Mouse (Mus musculus): Measurements from ENCODE around the gene 3110082I17Rik.

3110082I17Rik gene

GRCm38 (mm10) chr5:139351628-139352027, 108.7 kb downstream of the 3110082I17Rik start:
- no peak for DNase-seq (ENCODE audit: low read depth)

- no peak for DNase-seq (ENCODE audit: low read depth)
These were observed 109.2 kb downstream of the 3110082I17Rik start, which contains the start of gene Cox19 for GRCm38 (mm10) chr5:139351134-139351533. Gene Cox19 (minus strand): TSS chr5:139351418.

GRCm38 (mm10) chr5:139349713-139350112, 110.6 kb downstream of the 3110082I17Rik start:
- DNase-seq (ENCODE audit: low read depth), result no peak

DNA sequence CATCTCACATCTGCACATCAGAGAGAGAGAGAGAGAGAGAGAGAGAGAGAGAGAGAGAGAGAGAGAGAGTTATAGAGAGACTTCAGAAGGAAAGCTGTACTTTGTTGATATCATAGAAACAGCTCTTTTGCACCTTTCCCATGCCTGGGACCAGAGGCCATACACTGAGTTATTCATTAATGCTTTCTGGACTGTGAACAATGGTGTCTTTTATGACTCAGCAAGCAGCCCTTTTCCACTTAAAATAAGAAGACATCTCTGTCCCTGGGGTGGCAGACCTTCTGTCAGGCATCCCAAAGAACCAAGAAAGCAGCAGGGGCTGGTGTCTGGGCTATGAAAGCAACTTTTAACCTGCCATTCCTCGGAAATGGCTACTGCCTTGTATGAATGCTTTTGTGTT, 113.1 kb downstream of the 3110082I17Rik start:
- DNase-seq (ENCODE audit: low read depth), result no peak

GRCm38 (mm10) chr5:139345364-139345714, 115.0 kb downstream of the 3110082I17Rik start:
- no peak for DNase-seq (ENCODE audit: low read depth)

DNA sequence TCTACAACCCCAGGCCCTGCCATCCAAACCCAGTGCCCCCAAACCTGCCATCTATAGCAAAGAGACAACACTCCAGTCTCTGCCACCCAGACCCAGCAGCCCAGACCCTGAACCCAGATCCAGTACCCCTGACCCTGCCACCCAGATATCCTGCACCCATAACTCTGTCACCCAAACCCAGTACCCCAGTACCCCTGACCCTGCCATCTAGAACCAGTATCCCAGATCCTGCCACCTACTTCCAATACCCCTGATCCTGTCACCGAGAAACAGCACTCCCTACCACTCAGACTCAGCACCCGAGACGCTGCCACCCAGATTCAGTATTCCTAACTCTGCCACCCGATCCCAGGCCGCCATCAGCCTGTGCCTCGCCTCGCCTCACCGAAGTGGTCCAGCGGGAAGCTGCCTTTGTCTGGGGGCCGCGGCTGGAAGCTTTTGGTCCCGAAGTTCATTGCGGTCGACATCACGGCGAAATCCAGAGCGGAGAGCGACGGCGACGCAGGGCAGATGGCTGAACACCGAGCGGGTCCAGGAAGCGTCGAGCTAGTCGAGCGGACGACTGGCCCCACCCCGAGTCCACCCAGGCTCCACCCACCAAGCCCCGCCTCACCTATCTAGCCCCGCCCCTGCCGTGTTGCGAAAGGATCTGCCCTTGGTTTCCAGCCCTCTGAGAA, 115.5 kb downstream of the 3110082I17Rik start:
- DNase-seq (ENCODE audit: low read depth), result peak; percentile 95

DNA sequence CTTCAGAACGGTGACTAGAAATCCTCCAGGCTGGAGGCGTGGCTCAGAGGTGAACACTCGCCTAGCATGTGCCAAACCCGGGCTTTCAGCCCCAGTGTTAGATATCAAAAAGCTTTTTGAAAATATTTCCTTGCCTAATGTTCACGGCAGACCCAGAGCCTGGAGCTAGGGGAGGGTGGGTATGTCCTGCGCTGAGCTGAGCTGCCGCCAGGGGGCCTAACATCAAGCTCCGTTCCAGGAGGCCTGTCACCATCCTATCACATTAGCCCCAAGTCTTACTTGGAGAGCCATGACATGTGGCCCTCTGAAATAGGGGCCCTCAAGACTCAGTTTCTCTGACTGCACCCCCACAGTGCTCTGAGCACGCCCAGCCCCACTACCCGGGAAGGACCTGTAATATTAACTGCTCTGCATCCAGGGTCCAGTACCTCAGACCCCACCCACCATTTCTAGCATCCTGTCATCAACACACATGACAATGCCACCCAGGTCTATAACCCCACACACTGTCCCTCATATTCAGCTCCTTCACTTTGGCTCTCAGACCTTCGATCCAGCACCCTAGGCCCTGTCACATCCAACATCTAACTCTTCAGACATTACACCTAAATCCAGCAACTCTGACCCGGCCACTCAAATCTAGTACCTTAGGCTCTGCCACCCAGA, 116.2 kb downstream of the 3110082I17Rik start:
- DNase-seq (ENCODE audit: low read depth), result peak; percentile 88

DNA sequence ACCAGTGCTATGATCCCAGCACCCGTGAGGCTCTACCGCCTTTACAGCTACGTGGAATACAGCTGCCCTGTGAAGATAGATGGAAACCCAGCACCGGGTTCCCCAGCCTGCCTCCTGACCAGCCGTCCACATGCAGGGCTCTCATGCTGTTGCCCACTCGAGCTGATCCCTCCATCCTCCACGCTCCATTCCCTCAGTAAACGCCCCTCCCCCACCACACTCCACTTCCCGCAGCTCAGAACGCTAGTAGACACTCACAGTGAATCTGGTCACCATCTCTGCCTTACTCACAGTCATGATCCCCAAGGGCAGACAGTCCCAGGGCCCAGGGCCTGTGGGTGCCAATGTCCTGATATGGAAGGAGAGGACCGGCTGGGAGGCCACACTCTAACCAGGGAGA, 121.4 kb downstream of the 3110082I17Rik start:
- no peak for DNase-seq (ENCODE audit: low read depth)

GRCm38 (mm10) chr5:139338403-139338802, 121.9 kb downstream of the 3110082I17Rik start:
- DNase-seq (ENCODE audit: low read depth), result no peak

DNA sequence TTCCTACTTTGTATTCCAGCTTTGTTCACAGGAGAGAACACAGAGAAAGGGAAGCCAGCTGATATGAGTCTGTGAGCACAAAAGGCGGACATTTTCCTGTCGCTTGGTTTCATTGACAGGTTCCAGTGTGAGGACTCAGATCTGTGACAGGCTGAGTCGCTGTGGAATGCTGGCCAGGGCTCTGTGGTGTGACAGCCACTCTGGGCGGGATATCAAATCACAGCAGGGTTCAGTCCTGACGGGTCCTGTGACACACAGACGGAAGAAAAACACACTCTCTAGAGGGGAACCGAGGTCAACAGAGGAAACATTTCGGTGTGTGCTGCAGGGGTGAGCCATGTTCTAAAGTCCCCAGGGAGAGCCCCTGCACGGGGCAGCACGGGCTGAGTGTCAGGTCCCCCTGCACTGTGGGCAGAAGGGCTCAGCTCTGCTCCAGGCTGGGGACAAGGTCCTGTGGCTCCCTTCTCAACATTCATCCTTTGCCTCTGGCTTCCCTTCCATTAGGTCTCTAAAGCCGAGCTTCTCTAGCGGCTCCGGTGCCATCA, 122.4 kb downstream of the 3110082I17Rik start:
- DNase-seq (ENCODE audit: low read depth), result no peak

DNA sequence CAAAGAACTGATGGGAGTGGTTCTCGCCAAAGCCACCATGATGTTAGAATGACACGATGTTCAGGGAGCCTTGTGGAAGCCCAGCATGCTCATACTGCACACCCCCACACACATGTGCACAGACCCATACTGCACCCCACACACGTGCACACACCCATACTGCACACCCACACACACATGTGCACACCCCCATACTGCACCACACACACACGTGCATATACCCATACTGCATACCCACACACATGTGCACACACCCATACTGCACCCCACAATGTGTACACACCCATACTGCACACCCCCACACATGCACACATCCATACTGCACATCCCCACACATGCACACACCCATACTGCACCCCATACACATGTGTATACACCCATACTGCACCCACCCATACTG, 124.7 kb downstream of the 3110082I17Rik start:
- DNase-seq (ENCODE audit: low read depth), result no peak

DNA sequence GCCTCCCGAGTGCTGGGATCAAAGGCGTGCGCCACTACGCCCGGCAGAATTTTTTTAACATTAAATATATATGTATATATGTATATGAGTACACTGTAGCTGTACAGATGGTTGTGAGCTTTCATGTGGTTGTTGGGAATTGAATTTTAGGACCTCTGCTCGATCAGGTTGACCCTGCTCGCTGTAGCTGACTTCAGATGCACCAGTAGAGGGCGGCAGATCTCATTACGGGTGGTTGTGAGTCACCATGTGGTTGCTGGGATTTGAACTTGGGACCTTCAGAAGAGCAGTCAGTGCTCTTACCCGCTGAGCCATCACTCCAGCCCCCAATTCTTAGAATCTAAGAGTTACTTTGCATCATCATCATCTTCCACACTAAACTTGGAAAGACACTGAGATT, 125.9 kb downstream of the 3110082I17Rik start:
- DNase-seq (ENCODE audit: low read depth), result peak; percentile 28

DNA sequence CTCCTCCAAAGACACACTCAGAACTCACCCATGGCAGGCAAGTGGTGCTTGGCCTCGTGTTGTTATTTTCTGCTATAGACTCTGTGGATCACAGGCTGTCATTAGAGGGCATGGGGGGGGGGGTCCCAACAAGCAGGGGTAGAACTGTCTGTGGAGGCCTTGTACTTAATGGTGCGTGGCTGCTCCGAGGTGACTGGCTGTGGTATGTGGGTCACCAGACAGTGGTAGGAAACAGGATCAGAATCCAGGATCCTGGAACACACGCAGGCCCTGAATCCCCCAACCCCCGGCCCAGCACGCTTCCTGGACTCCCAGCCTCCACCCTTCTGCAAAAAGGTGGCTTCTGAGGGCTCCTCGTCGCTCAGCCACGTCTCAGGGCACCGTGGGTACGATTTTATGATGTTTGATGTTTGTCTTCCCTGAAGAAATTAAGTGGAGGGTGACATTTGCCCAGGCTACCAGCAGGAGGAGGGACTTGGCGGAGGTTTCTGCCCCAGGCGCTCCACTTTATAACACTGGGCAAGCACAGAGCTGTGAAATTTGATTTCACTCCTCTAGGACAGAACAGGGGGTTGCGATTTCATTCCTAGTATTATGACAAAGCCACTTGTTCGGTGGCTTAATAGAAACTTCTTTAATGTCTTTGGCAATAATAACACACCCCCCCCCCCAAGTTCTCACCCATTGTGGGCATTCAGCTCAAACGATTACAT, 126.9 kb downstream of the 3110082I17Rik start:
- DNase-seq (ENCODE audit: low read depth), result no peak

GRCm38 (mm10) chr5:139332590-139333272, 127.6 kb downstream of the 3110082I17Rik start:
- no peak for DNase-seq (ENCODE audit: low read depth)

DNA sequence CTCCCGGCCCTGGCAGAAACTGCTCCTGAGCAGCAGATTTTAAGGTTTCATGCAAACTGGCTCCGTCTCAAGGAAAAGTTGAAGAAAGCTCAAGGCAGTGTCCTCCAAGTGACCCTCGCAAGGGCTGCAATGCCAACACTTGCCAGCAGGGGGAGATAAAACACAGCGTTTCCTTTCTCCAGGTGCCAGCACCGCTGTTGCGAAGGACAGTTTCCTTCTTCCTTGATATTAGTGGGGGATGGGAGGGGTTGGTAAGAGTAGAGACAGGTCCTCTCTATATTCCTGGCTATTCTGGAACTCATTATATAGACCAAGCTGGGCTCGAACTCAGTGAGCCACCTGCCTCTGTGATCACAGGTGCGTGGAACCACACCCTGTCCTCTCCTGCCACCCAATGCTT, 128.6 kb downstream of the 3110082I17Rik start:
- DNase-seq (ENCODE audit: low read depth), result peak; percentile 76

DNA sequence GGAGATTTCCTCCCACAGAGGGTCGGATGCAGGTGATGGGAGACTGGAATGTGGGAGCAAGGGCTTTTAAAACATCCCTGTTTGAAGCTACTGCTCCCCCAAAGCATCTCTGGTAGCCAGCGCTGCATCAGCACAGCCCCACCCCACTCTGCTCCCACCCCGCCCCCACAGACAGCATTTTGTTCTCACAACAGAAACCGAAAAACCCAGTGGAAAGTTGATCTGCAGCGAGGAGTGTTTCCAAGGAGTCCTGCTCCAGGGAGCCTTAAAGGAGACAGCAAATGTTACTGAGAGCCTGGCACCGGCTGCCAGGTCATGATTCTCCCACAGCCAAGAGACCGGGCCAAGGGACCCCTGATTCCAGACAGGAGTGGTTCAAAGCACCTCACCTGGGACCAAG, 129.6 kb downstream of the 3110082I17Rik start:
- no peak for DNase-seq (ENCODE audit: low read depth)

DNA sequence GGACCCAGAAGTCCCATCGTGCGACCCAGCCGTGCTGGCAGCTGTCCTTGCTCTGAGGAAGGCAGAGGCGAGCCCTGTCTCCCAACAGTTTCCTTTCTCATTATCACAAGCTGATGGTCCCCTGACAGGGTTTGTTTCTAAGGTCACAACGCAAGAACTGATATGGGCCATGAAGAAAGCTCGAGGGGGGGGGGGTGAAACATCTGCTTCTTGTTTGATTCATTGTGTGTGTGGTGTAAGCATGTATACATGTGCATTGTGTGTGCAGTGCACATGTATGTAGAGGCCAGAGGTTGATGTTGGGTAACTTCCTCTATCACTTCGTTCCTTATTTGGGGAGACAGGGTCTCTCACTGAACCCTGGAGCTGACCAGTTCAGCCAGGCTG, 132.7 kb downstream of the 3110082I17Rik start:
- DNase-seq (ENCODE audit: low read depth), result peak; percentile 67

GRCm38 (mm10) chr5:139326986-139327633, 133.2 kb downstream of the 3110082I17Rik start:
- no peak for DNase-seq (ENCODE audit: low read depth)

- peak; percentile 48 for DNase-seq (ENCODE audit: low read depth)
These were observed 134.1 kb downstream of the 3110082I17Rik start for GRCm38 (mm10) chr5:139326111-139326696.

DNA sequence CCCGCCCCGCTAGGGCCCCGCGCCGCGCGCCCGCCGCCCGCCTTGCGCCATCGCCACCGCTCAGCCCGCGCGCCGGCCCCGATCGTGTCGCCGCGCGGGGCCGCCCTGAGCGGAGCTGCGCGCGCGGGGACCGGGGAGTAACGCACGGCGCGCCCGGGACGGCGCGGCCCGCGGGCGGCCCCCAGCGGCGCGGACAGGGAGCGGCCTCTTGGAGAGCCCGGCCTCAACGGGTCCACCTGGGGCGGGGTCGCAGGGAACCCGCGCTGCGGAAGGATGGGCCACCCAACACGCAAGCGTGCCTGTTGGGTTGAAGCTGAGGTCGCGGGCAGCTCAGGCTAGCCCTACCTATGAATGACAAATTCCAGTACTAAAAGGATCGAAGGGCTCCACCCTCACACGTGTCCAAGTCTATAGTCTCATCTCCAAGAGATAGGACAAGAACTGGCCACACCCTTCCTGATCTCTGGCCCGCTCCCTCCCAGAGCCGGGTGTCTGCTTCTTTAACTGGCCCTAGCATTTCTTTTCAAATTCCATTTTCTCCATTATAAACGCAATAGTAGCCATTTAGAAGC, 134.8 kb downstream of the 3110082I17Rik start, which contains the start of gene Adap1:
Adap1 (minus strand) TSS at position 228 of the 572 bp plus-strand sequence.
- peak; percentile 82 for DNase-seq (ENCODE audit: low read depth)

Measured in 416B (cell line).